Mouse (Mus musculus): Measurements from ENCODE around the gene Ptpn13.

DNA sequence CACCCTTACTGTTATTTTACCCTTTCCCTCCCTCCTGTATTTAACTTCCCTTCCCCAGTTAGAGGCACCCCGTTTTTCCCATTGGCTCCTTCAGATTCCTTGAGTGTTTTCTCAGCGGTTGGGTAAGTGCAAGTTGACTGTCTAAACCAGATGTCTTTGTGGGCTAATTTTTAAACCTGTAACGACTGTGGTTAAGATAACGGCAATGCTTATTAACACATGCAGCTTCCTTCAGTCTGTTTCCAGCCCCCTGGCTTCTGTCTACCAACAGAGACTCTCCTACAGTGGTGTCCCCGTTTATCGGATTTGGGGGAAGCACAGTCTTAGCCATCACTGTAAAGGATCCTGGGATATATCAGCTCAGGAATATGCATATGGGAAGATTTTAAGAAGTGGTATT is 35.9 kb downstream of the Ptpn13 start:
- no peak for TF ChIP-seq TCF12 (IDR thresholded peaks at IDR 0.05; ENCODE audit: low read depth, low read length)
- TF ChIP-seq MAFK (IDR thresholded peaks at IDR 0.05; ENCODE audit: insufficient replicate concordance, low read length): no peak
- TF ChIP-seq ZNF384 (IDR thresholded peaks at IDR 0.05; ENCODE audit: low read depth, low read length): no peak
- TF ChIP-seq ZC3H11A (IDR thresholded peaks at IDR 0.05; ENCODE audit: low read depth, low read length): no peak

Measured in CH12.LX (cell line).